Mouse (Mus musculus): ENCODE results near the gene Slc16a8.

GRCm38 (mm10) chr15:79208211-79208610 is 46.4 kb downstream of the Slc16a8 start:
- TF ChIP-seq POLR2A (IDR thresholded peaks at IDR 0.05; ENCODE audit: control insufficient read depth, low read depth, low read length) (no peak), CTCF (IDR thresholded peaks at IDR 0.05; ENCODE audit: control insufficient read depth, insufficient read depth, insufficient replicate concordance, low read depth, low read length) (no peak)

Data from testis, adult 2 months (tissue).